Mouse (Mus musculus) liver, embryonic 11.5 days (tissue): ENCODE measurements around the gene C2cd2l. TPM values are rescaled to one million over a fixed set of nuclear protein-coding genes. Genes with fewer than 3 reads are reported as not detected.
"Not testable (repeated sequence)": the region's sequence is repeated elsewhere in the genome, so short reads cannot be mapped to it uniquely, and the experiment has no call there.

Experiments
- ATAC-seq: fragments of 200-750 bp; cut with Nextera tagmentation; replicated peaks from 2 replicates; pipeline ENCODE4 v1.8.0; 2017; ENCODE audit warnings: moderate number of reproducible peaks, mild to moderate bottlenecking, moderate TSS enrichment, moderate library complexity; ENCODE audit not compliant: low FRiP score
- DNase-seq: peaks from one replicate; pipeline ENCODE4 v3.0.0-alpha.2; 2017; ENCODE audit warnings: low spot score
- H3K27ac ChIP-seq: fragments of 300-500 bp; sonication (generic); 2 replicates; pipeline ENCODE4 v1.5.1; 2014; ENCODE audit warnings: mild to moderate bottlenecking, low read depth, low read length, control low read depth
- H3K27me3 ChIP-seq: fragments of 300-500 bp; sonication (generic); replicated peaks from 2 replicates; pipeline ENCODE4 v1.6.1; 2014; ENCODE audit warnings: low read length, mixed read lengths; ENCODE audit not compliant: control insufficient read depth, insufficient read depth
- H3K36me3 ChIP-seq: fragments of 300-500 bp; sonication (generic); 2 replicates; pipeline ENCODE4 v1.6.1; 2014; ENCODE audit warnings: mild to moderate bottlenecking, low read length, moderate library complexity, mixed read lengths; ENCODE audit not compliant: control insufficient read depth, insufficient read depth
- H3K4me1 ChIP-seq: fragments of 300-500 bp; sonication (generic); replicated peaks from 2 replicates; pipeline ENCODE4 v1.6.1; 2014; ENCODE audit warnings: low read length, mixed read lengths; ENCODE audit not compliant: control insufficient read depth, insufficient read depth
- H3K4me2 ChIP-seq: fragments of 300-500 bp; sonication (generic); 2 replicates; pipeline ENCODE4 v1.6.1; 2014; ENCODE audit warnings: mild to moderate bottlenecking, control low read depth, moderate library complexity
- H3K4me3 ChIP-seq: fragments of 300-500 bp; sonication (generic); 2 replicates; pipeline ENCODE4 v1.5.1; 2014; ENCODE audit warnings: low read depth, low read length, control low read depth
- H3K9ac ChIP-seq: fragments of 300-500 bp; sonication (generic); 2 replicates; pipeline ENCODE4 v1.6.1; 2014; ENCODE audit warnings: low read depth, low read length, control low read depth
- H3K9me3 ChIP-seq: fragments of 300-500 bp; sonication (generic); 2 replicates; pipeline ENCODE4 v1.6.1; 2016; ENCODE audit warnings: low read length, inconsistent platforms, mixed read lengths; ENCODE audit not compliant: control insufficient read depth
- WGBS: fragments of 180-500 bp; shearing (Covaris S2); extraction: QIAGEN DNeasy Blood & Tissue Kit; methylation state at CpG from one replicate; pipeline ENCODE4 v1.1.7; 2014; 5-methylcytosine and 5-hydroxymethylcytosine counted together
- polyA plus RNA-seq: library from polyadenylated mRNA; unstranded; fragments of >200 nt; fragmentation: Nextera tagmentation; extraction: Ambion mirVana; gene quantifications from 2 replicates; pipeline ENCODE4 v1.2.1, GENCODE M21; 2014

The C2cd2l gene
- polyA plus RNA-seq, 1 experiment from 2014 or later = 9.3 TPM

DNA sequence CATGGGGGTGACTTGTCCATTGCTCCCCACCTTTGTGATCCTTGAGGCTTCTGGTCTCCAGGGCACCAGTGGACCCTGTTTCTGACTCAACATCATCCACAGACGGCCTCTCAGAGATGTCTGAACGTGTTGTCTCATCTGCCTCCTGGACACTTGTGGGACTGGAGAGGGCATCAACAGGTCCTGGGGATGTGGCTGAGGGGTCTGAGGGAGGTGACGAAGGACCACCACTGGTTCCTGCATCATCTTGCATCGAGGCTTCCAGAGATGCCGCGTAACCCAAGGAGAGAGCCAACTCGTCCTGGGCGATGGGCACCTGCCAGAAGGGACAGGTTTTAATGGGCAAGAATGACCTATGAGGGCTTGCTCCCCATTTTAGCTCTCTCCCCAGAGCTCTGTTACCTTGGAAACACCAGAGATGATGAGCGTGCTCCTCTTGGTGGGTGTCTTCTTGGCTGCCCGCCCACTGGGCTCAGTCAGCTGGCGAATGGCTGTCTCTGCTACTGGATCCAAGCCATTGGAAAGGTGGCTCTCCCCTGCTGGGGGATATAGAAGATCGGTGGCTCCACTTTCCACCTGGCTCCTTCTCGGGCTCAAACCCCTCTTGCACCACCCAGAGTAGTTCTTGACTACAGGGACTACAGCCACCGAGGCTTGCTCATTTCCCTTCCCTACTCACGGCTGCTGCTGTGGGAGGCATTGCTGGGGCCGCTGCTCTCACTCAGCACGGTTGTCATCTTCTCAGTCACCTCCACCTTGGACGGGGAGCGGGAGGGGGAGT, 6.4 kb downstream of the C2cd2l start:
- H3K27ac ChIP-seq = no peak overlapping the region
- DNase-seq (no peak), ATAC-seq (no peak)
- no peaks in the 10 kb centered on the region for H3K9me3 ChIP-seq
- 79% methylated on average over 19 of the region's 19 CpGs for WGBS
- H3K4me3 ChIP-seq = no peak overlapping the region
- no peaks in the 10 kb centered on the region for H3K27me3 ChIP-seq
- peaks cover 16% of the 10 kb centered on the region for H3K36me3 ChIP-seq
- no peak overlapping the region for H3K4me2 ChIP-seq
- H3K4me1 ChIP-seq = peaks cover 19% of the 10 kb centered on the region
- H3K9ac ChIP-seq = no peak overlapping the region

DNA sequence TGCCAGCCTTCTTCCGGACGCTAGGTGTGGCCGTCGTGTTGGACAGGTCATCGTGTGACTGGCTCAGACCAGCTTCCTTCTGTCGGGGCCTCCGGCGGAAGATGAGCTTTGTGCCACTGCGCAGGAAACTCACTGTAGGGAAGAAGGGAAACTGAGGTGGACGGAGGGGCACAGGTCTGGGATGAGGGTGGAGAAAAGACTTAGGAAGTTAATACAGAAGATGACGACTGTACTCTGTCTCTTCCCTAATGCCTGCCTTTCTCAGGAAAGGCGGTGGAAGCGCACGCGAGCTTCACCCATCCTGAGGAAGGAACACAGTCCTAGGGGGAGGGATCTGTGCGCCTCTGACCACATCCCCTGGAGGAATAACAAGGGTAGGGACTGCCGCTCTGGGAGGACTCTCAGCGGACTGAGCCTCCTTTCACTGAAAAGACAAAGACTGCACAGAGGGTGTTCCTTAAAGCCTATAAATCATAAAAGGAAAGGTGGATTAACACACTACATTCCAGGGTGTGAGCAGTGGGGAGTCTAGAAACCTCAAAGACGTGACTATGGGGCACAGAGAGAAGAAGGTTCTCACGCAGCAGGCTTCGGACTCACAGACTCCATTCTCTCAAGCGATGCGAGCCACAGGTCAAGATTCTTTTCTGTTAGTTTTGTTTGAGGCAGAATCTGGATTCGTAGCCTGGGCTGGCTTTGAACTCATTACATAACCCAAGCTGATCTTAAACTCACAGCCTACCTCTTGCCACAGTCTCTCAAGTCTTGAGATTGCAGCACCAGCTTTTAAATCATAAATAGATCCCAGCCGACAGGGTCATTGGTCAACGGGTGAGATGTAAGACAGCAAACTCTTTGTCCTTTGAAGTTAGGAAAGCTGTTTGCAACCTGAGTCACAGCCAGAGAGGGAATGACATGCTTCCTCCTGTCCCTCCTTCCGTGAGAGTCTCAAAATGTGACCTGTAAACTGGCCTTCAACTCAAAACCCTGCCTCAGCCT, 8.7 kb downstream of the C2cd2l start:
- ATAC-seq (no peak), DNase-seq (no peak)
- peaks cover 9% of the 10 kb centered on the region for H3K4me1 ChIP-seq
- no peaks in the 10 kb centered on the region for H3K27me3 ChIP-seq
- H3K9ac ChIP-seq = 0 out of 2 replicates have a peak overlapping the region, but pooled peaks have one; percentile 7
- peak overlapping the region; percentile 39 for H3K4me2 ChIP-seq
- H3K4me3 ChIP-seq = no peak overlapping the region
- H3K9me3 ChIP-seq = no peaks in the 10 kb centered on the region
- H3K27ac ChIP-seq = no peak overlapping the region
- H3K36me3 ChIP-seq = peaks cover 16% of the 10 kb centered on the region
- 28% methylated on average over 27 of the region's 27 CpGs for WGBS

DNA sequence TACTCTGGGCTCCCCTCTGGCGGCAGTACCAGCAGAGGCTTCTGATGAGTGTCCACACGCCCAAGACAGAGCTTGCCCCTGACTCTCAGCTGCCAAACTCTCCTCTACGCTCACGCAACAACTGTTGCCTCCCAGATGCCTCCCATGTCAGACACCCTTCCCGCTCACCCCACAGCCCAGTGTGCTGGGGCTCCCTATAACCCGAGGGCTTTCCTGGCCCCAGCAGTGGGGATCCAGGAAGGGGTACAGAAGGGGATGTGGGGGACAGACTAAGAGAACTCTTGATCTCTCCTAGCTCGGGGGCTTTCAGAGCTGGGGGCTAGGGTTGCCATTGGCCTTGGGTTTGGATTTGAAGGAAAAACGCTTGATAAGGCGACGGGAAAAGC, 9.3 kb downstream of the C2cd2l start:
- Histone ChIP-seq H3K27me3 (no peaks in the 10 kb centered on the region), H3K4me3 (no peak overlapping the region), H3K4me1 (peaks cover 9% of the 10 kb centered on the region), H3K4me2 (peak overlapping the region; percentile 39), H3K9ac (no peak overlapping the region), H3K9me3 (no peaks in the 10 kb centered on the region), H3K27ac (no peak overlapping the region), H3K36me3 (peaks cover 13% of the 10 kb centered on the region)
- DNase-seq = no peak
- ATAC-seq = no peak
- 35% methylated on average over 10 of the region's 10 CpGs for WGBS

DNA sequence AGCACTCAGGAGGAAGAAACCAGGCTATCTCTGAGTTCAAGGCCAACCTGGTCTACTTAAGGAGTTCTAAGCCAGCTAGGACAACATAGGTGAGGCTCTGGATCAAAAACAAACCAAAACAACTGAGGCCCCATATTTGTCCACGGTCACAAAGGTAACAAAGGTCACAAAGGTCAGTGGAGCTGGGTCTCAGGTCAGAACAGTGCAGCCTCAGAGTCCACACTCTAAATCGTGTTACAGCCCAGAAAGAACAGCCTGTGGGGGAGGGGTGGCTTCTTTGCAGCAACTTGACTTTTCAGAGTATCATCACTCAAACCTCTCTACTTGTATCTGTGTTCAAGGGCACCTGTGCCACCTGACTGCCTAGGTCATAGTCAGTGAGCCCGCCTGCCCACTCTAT, 10.3 kb downstream of the C2cd2l start:
- ATAC-seq (no peak), DNase-seq (no peak)
- Histone ChIP-seq H3K4me2 (no peak overlapping the region), H3K36me3 (peaks cover 5% of the 10 kb centered on the region), H3K9ac (no peak overlapping the region), H3K4me1 (peaks cover 9% of the 10 kb centered on the region), H3K27me3 (no peaks in the 10 kb centered on the region), H3K4me3 (no peak overlapping the region), H3K9me3 (no peaks in the 10 kb centered on the region), H3K27ac (no peak overlapping the region)
- WGBS = 59% methylated on average over 3 of the region's 3 CpGs

DNA sequence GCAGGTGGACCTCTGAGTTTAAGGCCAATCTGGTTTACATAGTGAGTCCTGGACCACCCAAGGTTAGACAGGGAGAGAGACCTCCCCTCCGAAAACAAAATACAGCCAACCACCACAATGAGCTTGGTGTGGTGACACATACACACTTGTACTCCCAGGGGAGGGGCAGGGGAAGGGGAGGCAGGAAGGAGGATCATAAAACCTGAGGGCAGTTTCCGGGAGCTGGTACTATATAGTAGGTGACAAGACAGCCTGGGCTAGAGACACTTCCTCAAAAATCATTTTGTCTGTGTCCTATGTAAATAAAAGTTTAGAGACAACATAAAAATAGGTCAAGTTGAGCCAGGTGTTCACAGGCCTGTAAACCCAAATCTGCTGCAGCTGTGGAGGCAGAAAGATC, 12.8 kb downstream of the C2cd2l start:
- Histone ChIP-seq H3K4me3 (no peak overlapping the region), H3K27ac (no peak overlapping the region), H3K4me2 (no peak overlapping the region), H3K27me3 (no peaks in the 10 kb centered on the region), H3K36me3 (peaks cover 9% of the 10 kb centered on the region), H3K9me3 (no peaks in the 10 kb centered on the region), H3K9ac (no peak overlapping the region), H3K4me1 (peaks cover 13% of the 10 kb centered on the region)
- DNase-seq (no peak), ATAC-seq (no peak)
- whole genome bisulfite sequencing = 78% methylated on average over 2 of the region's 2 CpGs

DNA sequence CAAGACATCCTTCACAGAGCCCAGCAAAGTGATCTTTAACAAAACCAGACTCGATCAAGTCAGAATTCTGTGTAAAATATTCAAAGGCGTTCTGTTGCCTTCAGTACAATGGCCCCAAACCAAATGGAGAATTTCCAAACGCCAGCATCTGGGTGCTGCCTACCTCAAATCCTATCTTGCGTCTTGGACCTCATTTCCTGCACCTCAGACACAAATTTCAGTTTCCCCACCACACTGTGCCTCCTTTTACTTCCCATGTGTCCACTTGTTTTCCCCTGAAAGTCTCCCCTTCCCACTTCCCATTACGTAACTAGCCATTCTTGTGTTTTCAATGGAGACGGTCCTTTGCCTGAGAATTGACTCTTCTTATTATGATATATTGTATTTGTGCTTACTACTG, 13.6 kb downstream of the C2cd2l start:
- H3K9me3 ChIP-seq = no peaks in the 10 kb centered on the region
- no peak for DNase-seq
- WGBS = 83% methylated on average over 6 of the region's 6 CpGs
- no peak overlapping the region for H3K27ac ChIP-seq
- no peak overlapping the region for H3K4me3 ChIP-seq
- no peak overlapping the region for H3K4me2 ChIP-seq
- peaks cover 11% of the 10 kb centered on the region for H3K4me1 ChIP-seq
- no peaks in the 10 kb centered on the region for H3K27me3 ChIP-seq
- no peak for ATAC-seq
- peaks cover 10% of the 10 kb centered on the region for H3K36me3 ChIP-seq
- H3K9ac ChIP-seq = no peak overlapping the region

DNA sequence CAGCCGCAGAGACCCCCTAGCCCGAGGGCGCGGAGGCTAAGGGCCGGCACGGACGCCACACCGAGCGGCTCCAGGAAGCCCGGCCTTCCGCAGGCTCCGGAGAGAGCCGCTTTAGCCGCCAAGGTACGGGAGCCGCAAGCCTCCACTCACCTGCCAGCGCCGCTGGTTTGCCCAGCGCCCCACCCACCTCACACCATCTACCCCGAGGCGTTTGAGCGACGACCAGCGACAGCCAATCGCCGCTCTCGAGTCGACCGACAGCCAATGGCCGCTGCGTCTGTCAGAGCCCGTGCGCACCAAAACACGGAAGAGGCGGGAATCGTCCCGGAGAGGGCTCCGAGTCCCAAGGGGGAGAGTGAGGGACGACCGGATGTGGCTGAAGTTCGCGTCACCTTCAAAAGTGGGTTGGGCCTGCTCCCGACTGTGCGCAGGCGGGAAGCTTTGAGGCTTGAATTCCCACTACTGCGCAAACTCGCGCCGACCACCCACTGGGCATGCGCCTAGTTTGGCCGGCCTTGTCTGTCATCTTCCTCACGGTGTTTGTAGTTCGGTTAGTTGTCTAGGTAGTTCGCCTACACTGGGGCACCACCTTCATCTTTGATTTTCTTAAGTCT, 14.5 kb downstream of the C2cd2l start, which contains the start of gene Hinfp:
Gene Hinfp (minus strand): TSS at position 206 of the 614 bp plus-strand sequence.
- ATAC-seq (peak; percentile 99), DNase-seq (peak; percentile 97)
- H3K36me3 ChIP-seq = peaks cover 13% of the 10 kb centered on the region
- peak within 1 kb of the TSS; percentile 84 for H3K27ac ChIP-seq
- peak within 1 kb of the TSS; percentile 93 for H3K9ac ChIP-seq
- H3K4me2 ChIP-seq = peak within 1 kb of the TSS; percentile 73
- peak within 1 kb of the TSS; percentile 98 for H3K4me3 ChIP-seq
- WGBS = under 1% methylated on average over 54 of the region's 54 CpGs
- H3K27me3 ChIP-seq = no peaks in the 10 kb centered on the region
- H3K9me3 ChIP-seq = no peaks in the 10 kb centered on the region
- peaks cover 5% of the 10 kb centered on the region for H3K4me1 ChIP-seq

DNA sequence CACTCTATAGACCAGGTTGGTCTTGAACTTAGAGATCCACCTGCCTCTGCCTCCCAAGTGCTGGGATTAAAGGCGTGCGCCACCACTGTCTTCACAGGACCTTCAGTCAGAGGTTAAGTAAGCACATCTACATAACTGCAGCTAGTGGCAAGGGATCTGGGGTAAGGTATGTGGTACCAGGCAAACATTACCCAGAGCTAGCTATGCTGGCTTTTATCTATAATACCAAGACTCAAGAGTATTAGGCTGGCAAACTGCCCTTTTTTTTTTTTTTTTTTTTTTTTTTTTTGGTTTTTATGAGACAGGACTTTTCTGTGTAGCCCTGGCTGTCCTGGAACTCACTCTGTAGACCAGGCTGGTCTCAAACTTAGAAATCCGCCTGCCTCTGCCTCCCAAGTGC, 20.1 kb downstream of the C2cd2l start:
- not testable (repeated sequence) for H3K4me1 ChIP-seq, H3K9me3 ChIP-seq, DNase-seq, H3K27ac ChIP-seq, H3K4me3 ChIP-seq, ATAC-seq, H3K9ac ChIP-seq, H3K27me3 ChIP-seq, H3K4me2 ChIP-seq
- 89% methylated on average over 3 of the region's 3 CpGs for WGBS
- peaks cover 52% of the 10 kb centered on the region for H3K36me3 ChIP-seq
